In genomic region chrX:50560915-50561314, GRCm38 (mm10) we compare ENCODE assay signal across 9 mouse cellular contexts.
A peak's percentile ranks its signal among the peaks of the same experiment; 100 is the strongest.
DNase-seq lines count a peak whose midpoint lies in the region; ATAC-seq and TF ChIP-seq lines count a peak whose summit lies in the region.
"Had no signal": no experiment of that assay in that cellular context is flagged by ENCODE, and none has a peak within 500 bp of the region (broad histone marks: within the 10 kb centered on the region; RNA-seq: fewer than 3 reads in every experiment).

No protein-coding gene starts in this region.

- no peak for TF ChIP-seq EP300 in heart, adult 2 months (IDR thresholded peaks at IDR 0.05; ENCODE audit: insufficient read depth, low read depth, low read length)

- DNase-seq in heart, adult 2 months, result no peak
- no peak for DNase-seq in heart, adult 8-10 months (ENCODE audit: low spot score)
- no peak for DNase-seq in midbrain, embryonic 10.5 days (ENCODE audit: low spot score)
- DNase-seq in brain, embryonic 14.5 days (ENCODE audit: low read depth), result peak; percentile 69
- DNase-seq in retina, embryonic 14.5 days (ENCODE audit: low spot score), result peak; percentile 45
- DNase-seq in urinary bladder, postnatal 14 days (ENCODE audit: low spot score), result no peak
- DNase-seq in urinary bladder, postnatal 4 days (ENCODE audit: low spot score in 2 of 2), result no peak
- DNase-seq: adrenal gland, postnatal 10 days had no signal

- ATAC-seq in midbrain, embryonic 13.5 days, result 0 out of 2 replicates have a peak, but pooled peaks have one; percentile 9

- H3K9ac ChIP-seq in heart, adult 2 months (ENCODE audit: low read depth, low read length), result no peak overlapping the region
- no peak overlapping the region for H3K9ac ChIP-seq in midbrain, embryonic 13.5 days (replicated peaks)

- H3K36me3 ChIP-seq in heart, adult 2 months (ENCODE audit: control insufficient read depth, insufficient read depth, low read length), result no peaks in the 10 kb centered on the region
- 0 out of 2 replicates have a peak, but pooled peaks cover 6% of the 10 kb centered on the region for H3K36me3 ChIP-seq in midbrain, embryonic 13.5 days
- H3K36me3 ChIP-seq in midbrain, embryonic 10.5 days, result peaks cover 22% of the 10 kb centered on the region

- TF ChIP-seq POLR2A in heart, adult 2 months (IDR thresholded peaks at IDR 0.05; ENCODE audit: insufficient read depth, low read depth, low read length), result no peak
- no peak for TF ChIP-seq POLR2A in brain, embryonic 14.5 days (IDR thresholded peaks at IDR 0.05; ENCODE audit: borderline replicate concordance, extremely low read depth, insufficient read depth, insufficient read length, poor library complexity, severe bottlenecking)

- H3K4me1 ChIP-seq in heart, adult 2 months (ENCODE audit: control insufficient read depth, insufficient read depth, low read length), result no peaks in the 10 kb centered on the region
- H3K4me1 ChIP-seq in midbrain, embryonic 13.5 days (replicated peaks), result no peaks in the 10 kb centered on the region
- no peaks in the 10 kb centered on the region for H3K4me1 ChIP-seq in midbrain, embryonic 10.5 days

- intact Hi-C loops in heart, adult 2 months (cut with DNase I), result no loop called here

- H3K9me3 ChIP-seq in midbrain, embryonic 13.5 days, result no peaks in the 10 kb centered on the region
- no peaks in the 10 kb centered on the region for H3K9me3 ChIP-seq in midbrain, embryonic 10.5 days (replicated peaks)

- no peak overlapping the region for H3K27ac ChIP-seq in heart, adult 2 months
- no peak overlapping the region for H3K27ac ChIP-seq in midbrain, embryonic 13.5 days
- H3K27ac ChIP-seq in midbrain, embryonic 10.5 days (replicated peaks), result no peak overlapping the region

- H3K79me2 ChIP-seq in heart, adult 2 months (replicated peaks; ENCODE audit: control insufficient read depth, insufficient read depth, low read length), result no peaks in the 10 kb centered on the region

- TF ChIP-seq CTCF in heart, adult 2 months (IDR thresholded peaks at IDR 0.05), result peak; percentile 67
- TF ChIP-seq CTCF in brain, embryonic 14.5 days (IDR thresholded peaks at IDR 0.05; ENCODE audit: borderline replicate concordance, extremely low read depth, insufficient read depth, insufficient read length), result peak; percentile 14; the same call in 1 of the 2 replicates

- H3K4me2 ChIP-seq in midbrain, embryonic 13.5 days (replicated peaks), result no peak overlapping the region

- WGBS in heart, adult 2 months, result 26% methylated on average over 2 of the region's 2 CpGs
- 54% methylated on average over 2 of the region's 2 CpGs for WGBS in midbrain, embryonic 13.5 days
- 58% methylated on average over 2 of the region's 2 CpGs for WGBS in midbrain, embryonic 10.5 days

- no peak overlapping the region for H3K4me3 ChIP-seq in heart, adult 2 months
- no peak overlapping the region for H3K4me3 ChIP-seq in midbrain, embryonic 13.5 days (replicated peaks)
- no peak overlapping the region for H3K4me3 ChIP-seq in midbrain, embryonic 10.5 days

- no peaks in the 10 kb centered on the region for H3K27me3 ChIP-seq in heart, adult 2 months (ENCODE audit: control insufficient read depth, insufficient read depth, low read length)
- H3K27me3 ChIP-seq in midbrain, embryonic 13.5 days, result no peaks in the 10 kb centered on the region
- no peaks in the 10 kb centered on the region for H3K27me3 ChIP-seq in midbrain, embryonic 10.5 days (ENCODE audit: low read depth, poor library complexity, severe bottlenecking)

Comparison
In these comparisons a context has a peak if more than half of its experiments do, and no peak if none do; other contexts are left out.
1. DNase-seq: peak in brain, embryonic 14.5 days (single experiment) and retina, embryonic 14.5 days (single experiment); none in heart, adult 2 months (0 of 2), heart, adult 8-10 months (single experiment), midbrain, embryonic 10.5 days (single experiment), urinary bladder, postnatal 14 days (single experiment) and urinary bladder, postnatal 4 days (0 of 2).